Mouse (Mus musculus) inflammation-experienced regulatory T-cells (primary cell): Measurements from ENCODE around the gene Foxd3. TPM values are rescaled to one million over a fixed set of nuclear protein-coding genes. Genes with fewer than 3 reads are reported as not detected.

Experiments used
- polyA plus RNA-seq, 2 experiments: library from polyadenylated mRNA; unstranded; fragments of 100-300 nt; shearing (Covaris generic); gene quantifications; one replicate each; pipeline ENCODE4 v1.2.1; 2017

Foxd3 gene
- not detected for polyA plus RNA-seq

DNA sequence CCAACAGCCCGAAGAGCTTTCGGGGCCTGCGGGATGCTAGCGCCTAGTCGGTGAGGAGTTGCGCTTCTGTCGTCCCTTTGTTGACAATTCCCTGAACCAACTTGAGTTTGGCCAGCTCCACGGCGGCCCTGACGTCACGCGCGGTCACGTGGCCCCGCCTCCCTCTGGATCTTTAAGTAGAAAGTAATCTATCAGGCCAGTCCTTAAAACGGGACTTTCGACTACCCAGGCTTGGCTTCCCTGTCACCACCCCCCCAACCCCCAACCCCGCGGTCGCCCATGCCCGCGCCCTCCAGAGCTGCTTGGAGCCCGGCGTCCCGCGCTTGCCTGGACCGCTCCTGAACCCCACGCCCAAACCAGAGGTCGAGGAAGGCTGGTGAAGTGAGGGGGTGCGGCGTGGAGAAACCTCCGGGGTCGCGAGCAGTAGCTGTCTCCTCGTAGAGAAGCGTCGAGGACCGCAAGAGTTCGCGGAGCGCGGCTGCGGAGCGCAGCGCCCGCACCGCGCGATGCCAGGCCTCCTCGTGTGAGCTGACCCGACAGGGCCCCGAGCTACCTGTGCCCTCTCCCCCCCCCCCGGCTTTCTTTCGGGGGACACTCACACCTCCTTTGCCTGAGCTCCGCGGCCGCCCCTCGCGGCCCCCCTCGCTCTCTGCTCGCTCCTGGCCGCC is at the start of gene Foxd3:
Foxd3 (plus strand) TSS at position 363 of the 668 bp plus-strand sequence.

Other genes starting within 250 kb of the Foxd3 start
- gene Alg6, start 59.4 kb downstream of the Foxd3 start, polyA plus RNA-seq: 1 to 10 TPM; 3.8 to 7.3 TPM
- gene Efcab7, start 172.9 kb downstream of the Foxd3 start, polyA plus RNA-seq: 1 to 10 TPM; 4.5 to 9.5 TPM